Mouse (Mus musculus): ENCODE results near the gene Pde12.

- TF ChIP-seq CTCF (IDR thresholded peaks at IDR 0.05; ENCODE audit: insufficient read depth, low read length) (no peak), POLR2A (IDR thresholded peaks at IDR 0.05; ENCODE audit: borderline replicate concordance, extremely low read depth, low read depth, low read length) (no peak)
Measured at GRCm38 (mm10) chr14:26668371-26669291, 1.1 kb downstream of the Pde12 start.
